Mouse (Mus musculus): Measurements from ENCODE around the gene Itgad. TPM values are rescaled to one million over a fixed set of nuclear protein-coding genes. Genes with fewer than 3 reads are reported as not detected.
"Not testable (repeated sequence)": the region's sequence is repeated elsewhere in the genome, so short reads cannot be mapped to it uniquely, and the experiment has no call there.

The Itgad gene
- total RNA-seq (2021), result 1 to 10 TPM; 1.1 to 1.4 TPM
- long read RNA-seq, experiment 1, result 0 reads
- long read RNA-seq, experiment 2, partial matches to known transcripts, result 0 of 1 reads
- long read RNA-seq, experiment 2, other reads (novel, unspliced or antisense), result 1 of 1 reads

DNA sequence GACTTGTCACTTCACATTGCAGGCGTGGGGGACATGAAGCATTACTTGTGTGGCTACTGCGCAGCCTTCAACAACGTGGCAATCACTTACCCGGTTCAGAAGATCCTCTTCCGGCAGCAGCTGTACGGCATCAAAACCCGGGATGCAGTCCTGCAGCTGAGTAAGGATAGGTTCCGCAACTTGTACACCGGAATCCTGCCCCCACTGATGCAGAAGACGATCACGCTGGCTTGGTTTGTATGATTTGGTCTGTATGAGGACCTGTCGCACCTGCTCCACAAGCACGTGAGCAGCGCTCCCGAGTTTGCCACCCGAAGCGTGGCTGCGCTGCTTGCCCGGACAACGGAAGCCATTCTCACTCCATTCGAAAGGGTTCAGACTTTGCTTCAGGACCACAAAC is at the start of gene Itgad:
Itgad (plus strand) TSS at position 301 of the 400 bp plus-strand sequence.
- DNase-seq (ENCODE audit: low spot score in 2 of 2), result no peak

DNA sequence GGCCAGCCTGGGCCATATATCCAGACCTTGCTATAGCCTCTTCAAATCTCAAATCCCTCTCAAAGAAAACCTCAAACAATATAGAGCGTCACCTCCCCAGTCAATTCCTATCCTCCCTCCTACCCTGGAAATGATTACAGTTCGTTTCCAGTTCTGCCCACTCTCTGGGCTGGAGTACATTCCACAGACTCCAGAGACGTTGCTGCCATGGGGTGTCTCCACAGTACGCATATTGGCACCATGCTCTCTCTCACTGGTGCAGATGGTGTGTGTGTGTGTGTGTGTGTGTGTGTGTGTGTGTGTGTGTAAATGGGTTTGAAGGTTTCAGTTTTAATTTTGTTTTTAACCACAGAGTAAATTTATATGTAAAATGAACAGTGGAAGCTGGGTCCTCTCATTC is 48.9 kb upstream of the Itgad start:
- peak; percentile 45 to 71 for DNase-seq (ENCODE audit: low spot score in 2 of 2)

- no peak for DNase-seq (ENCODE audit: low spot score in 2 of 2)
Measured at GRCm38 (mm10) chr7:128107462-128107861, 46.7 kb upstream of the Itgad start.

GRCm38 (mm10) chr7:128110314-128110713 is 43.9 kb upstream of the Itgad start:
- DNase-seq (ENCODE audit: low spot score in 2 of 2), result no peak

- DNase-seq (ENCODE audit: low spot score in 2 of 2), result no peak
Measured at GRCm38 (mm10) chr7:128112131-128112530, 42.0 kb upstream of the Itgad start.

DNA sequence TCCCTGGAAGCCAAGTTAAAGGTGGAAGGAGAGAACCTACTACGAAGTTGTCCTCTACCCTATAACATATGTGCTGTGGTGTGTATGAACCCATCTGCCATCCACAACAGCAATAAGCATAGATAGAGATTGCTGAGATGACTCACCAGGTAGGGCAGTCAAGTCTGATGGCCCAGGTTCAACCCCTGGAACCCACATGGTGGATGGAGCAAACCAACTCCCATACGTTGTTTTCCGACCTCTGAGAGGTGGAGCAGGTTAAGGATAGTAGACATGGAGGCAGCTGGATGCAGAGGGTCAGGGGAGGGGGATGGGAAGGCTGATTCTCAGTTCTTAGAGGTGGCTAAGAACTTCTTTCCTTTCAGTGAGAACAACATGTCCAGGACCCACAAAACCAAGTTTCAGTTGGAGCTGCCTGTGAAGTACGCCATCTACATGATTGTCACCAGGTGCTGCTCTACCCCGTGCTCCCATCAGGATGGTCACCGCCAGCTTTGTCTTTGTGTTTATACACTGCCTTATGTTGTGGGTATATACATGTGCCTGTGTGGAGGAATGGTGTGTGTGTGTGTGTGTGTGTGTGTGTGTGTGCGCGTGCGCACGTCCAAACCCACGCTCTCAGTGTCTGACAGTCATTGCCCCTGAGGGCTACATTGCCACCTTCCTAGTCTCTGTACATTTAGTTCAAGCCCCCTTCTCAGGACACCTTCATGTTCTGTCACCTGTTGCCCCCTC is 39.6 kb upstream of the Itgad start:
- no peak for DNase-seq (ENCODE audit: low spot score in 2 of 2)

DNA sequence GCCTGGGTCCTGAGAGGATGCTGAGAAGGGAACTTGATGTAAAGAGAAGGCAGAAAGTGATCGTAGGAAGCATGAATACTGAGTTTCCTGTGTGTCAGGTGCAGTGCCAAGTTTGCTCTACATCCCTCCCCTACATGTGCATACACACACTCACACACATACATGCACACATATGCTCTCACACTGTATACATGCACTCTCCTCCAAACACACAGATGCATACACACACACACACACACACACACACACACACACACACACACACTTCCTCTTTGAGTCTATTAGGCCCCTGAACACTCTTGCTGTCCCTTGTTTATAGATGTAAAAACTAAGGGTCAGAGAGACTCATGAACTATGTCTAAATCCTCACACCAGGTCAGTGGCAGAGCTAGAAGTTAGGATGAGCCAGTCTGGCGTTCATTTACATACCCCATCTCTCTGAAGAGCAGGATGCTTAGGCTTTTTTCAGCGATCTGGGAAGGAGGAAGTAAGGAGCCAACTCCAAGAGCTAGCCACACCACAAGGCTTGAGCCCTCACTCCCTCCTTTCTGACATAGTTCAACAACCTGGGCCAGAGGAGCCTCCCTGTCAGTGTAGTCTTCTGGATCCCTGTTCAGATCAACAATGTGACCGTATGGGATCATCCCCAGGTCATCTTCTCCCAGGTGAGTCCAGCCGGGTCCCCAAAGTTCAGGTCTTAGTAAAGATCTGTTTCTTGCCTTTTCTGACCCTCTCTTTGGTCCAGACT is 38.8 kb upstream of the Itgad start:
- DNase-seq (ENCODE audit: low spot score in 2 of 2), result no peak

DNA sequence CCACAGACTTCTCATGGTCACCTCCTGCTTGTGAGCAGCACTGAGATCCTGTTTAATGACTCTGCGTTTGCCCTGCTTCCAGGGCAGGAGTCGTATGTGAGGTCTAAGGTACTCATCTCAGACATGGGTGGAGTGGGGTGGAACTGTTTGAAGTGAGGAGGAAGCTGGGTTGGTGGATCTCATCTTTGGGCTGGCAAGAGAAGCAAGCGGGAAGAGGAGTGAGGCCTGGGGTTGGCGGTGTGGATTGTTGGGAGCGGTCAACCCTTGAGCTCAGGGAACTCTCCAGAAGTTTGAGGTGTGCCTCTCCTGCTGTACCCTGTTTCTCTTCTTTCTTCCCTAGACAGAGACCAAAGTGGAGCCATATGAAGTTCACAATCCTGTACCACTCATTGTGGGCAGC is 37.8 kb upstream of the Itgad start:
- no peak for DNase-seq (ENCODE audit: low spot score in 2 of 2)

DNA sequence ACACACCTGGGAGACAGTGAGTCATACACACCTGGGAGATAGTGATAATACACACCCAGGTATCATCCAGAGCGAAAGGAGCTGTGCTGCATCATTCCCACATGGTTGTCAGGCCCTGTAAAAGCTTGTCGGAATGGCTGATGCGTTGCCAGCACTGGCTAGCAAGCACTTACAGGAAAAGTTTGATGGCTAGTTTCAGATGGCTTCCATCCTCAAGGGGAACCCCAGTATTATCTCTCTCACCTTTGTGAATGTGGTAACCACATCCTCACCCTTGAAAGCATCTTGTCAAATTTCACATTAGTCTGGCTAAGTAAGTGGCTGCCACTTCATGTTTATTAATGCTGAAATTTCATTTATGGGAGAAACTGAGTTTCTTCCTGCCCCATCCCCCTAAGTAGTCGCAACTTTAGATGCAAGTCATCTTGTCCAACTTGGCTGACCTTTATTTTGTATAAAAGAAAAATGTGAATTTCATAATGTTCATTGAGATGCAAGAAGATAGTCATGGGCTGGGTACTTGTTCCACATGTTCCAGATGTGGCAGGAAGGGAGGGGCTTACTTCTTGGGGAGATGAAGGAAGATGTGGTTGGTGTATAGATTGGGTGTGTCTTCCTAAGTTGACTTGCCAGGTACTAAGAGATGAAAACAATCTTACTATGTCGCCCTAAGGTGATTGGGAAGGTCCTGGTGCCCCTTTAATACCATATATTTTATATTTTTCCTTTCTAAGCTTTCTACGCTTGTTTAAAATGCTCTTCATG is 34.3 kb upstream of the Itgad start:
- no peak for DNase-seq (ENCODE audit: low spot score in 2 of 2)

DNA sequence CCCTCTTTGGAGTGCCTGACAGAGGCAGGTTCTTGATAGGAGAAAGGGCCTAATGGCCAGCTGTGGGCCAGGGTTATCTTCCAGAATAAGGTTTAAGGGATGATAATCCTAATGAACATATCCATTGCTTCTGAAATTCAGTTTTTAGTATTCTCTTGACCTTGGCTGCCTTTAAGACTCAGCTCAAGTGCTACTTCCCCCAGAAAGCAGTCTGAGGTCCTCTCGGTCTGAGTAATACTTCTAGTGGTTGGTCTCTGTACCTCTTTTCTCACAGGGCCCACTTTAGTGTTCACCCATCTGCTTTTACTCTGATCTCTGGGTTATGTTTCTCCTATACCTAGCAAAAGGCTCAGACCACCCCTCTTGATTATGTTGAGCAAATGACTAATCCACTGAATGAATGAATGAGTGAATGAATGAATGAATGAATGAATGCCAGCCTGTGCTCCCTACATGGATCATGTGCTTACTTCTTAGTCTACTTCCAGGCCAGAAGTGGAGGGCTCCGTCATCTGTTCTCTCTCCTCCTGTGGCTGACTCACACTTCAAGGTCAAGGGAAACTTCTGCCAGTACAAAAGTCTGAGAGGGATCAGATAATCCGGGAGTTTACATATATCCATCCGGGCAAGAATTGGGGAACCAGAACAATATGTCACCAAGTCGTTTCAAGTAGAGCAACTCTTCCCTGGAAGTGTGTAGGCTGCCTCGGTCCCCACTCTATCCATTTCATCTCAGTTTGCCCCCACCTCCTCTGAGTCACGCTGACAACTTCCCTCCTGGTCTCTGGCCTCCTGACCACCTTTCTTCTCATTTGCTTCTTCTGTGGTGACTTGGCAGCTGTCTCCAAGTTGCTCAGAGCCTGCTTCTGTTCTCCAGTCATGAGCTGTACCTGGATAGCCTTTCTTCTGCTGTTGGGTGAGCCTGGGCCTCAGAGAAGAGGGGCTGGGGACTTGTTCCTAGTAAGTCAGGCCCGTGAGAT is 25.1 kb upstream of the Itgad start, which contains the start of gene Itgax:
Itgax (plus strand) TSS at position 807 of the 980 bp plus-strand sequence.
- DNase-seq (ENCODE audit: low spot score in 2 of 2), result no peak

- DNase-seq (ENCODE audit: low spot score in 2 of 2), result no peak
Measured at GRCm38 (mm10) chr7:128132148-128132547, 22.0 kb upstream of the Itgad start.

GRCm38 (mm10) chr7:128133596-128133995 is 20.6 kb upstream of the Itgad start:
- DNase-seq (ENCODE audit: low spot score in 2 of 2), result no peak

- no peak for DNase-seq (ENCODE audit: low spot score in 2 of 2)
Measured at GRCm38 (mm10) chr7:128136927-128137326, 17.2 kb upstream of the Itgad start.

DNA sequence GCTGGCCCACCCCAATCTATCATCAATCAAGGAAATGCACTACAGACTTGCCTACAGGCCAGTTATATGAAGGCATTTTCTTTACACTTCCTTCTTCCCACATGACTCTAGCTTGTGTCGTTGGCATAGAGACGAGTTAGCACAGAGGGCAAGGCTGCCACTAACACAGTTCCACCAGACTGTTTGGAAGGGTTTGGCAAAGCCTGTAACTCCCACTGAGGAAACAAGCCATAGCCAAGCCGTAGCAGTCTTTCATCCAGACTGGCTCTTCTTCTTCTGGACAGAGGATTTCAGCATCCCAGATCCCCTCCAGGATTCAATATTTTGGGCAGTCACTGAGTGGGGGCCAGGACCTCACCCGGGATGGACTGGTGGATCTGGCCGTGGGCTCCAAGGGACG is 14.6 kb upstream of the Itgad start:
- DNase-seq (ENCODE audit: low spot score in 2 of 2), result no peak

DNA sequence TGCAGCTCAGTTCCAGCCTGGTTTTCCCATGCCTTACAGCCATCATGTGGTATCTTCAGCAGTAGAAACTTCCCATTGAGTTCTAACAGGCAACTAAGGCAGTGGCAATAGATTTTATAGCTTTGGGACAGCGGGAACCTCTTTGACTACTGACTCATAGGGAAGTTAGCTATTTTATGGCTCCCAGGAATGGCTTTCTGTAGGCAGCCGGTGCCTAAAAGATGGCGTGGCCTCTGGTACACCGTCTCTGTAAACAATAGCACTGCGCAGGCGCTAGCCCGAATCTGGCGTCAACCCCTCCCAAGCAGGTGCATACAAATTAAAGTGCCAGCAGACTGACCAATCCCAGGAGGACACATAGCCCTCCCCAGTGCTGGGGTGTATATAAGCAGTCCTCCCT is 3.2 kb upstream of the Itgad start:
- no peak for DNase-seq (ENCODE audit: low spot score in 2 of 2)

GRCm38 (mm10) chr7:128154924-128155323 is 748 bp downstream of the Itgad start:
- DNase-seq (ENCODE audit: low spot score in 2 of 2), result no peak

DNA sequence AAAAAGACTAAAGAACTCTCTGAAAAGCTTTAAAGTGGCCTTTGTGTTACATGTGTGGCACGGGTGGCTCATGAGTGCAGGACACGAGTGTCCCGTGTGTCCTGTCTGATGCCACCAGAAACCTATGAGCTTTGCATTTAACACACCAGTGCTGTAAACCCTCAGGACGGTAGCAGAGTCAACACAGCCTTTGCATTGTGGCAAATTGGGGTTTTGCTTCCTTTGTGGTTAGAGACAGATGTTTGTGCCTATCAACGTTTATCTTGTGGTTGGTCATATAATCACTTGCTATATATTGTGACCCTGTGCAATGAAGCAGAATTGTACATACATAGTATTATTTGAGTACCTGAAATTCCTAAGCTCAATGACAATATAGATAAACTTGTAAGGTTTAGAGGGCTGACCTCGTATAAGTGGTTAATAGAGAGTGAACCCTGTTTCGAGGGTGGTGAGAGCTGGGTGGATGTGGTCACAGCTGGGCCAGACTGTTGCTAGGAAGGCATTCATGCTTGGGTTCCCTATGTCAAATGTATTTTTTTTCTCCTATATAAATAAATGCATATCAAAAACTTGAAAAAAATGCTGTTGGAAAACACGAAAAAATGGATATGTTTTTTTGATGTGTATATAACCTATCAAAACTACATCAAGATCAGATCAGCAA is 4.6 kb downstream of the Itgad start:
- DNase-seq (ENCODE audit: low spot score in 2 of 2), result not testable (repeated sequence)

- DNase-seq (ENCODE audit: low spot score in 2 of 2), result no peak
Measured at GRCm38 (mm10) chr7:128164001-128164400, 9.8 kb downstream of the Itgad start.

- DNase-seq (ENCODE audit: low spot score in 2 of 2), result no peak
Measured at GRCm38 (mm10) chr7:128166391-128166790, 12.2 kb downstream of the Itgad start.

- DNase-seq (ENCODE audit: low spot score in 2 of 2), result no peak
Measured at GRCm38 (mm10) chr7:128169996-128170395, 15.8 kb downstream of the Itgad start.

Data from layer of hippocampus, postnatal 14 days (tissue).